Mouse (Mus musculus) stomach, postnatal 0 days (tissue): ENCODE measurements at regions not wholly inside any gene's neighbourhood (a gene's known extent, or its start where the extent isn't known, plus 50 kb on each side); places are given as distances from the start of the nearest gene placed in this dataset.

ENCODE experiments used
- CTCF ChIP-seq: IDR thresholded peaks from 2 replicates; pipeline ENCODE4 v1.5.1; 2016; ENCODE audit warnings: antibody characterized with exemption, low read depth, mild to moderate bottlenecking, moderate library complexity
- EP300 ChIP-seq: optimal IDR thresholded peaks from 2 replicates; pipeline ENCODE3; 2016; ENCODE audit warnings: antibody characterized with exemption

DNA sequence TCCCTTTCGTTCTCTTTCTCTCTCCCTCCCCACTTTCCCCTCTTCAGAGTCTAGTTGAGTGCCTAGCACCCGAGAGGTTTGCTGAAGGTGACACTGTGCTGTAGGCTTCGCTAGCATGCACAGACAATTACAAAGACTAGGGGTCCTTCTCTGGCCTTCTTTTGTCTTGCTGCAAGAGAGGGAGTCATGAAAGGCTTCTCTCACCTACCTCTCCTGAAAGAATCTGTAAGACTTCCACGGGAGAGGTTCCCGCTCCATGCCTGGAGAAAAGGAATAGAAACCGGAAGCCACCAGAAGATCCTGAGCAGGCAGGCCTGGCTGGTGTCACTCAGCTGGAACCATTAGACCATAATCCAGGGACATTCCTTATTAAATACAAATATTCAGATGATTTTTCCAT lies 56.0 kb upstream of the Nepro start:
- TF ChIP-seq CTCF = no peak
- TF ChIP-seq EP300 = no peak
